Mouse (Mus musculus) heart, adult 2 months (tissue): ENCODE data around the gene Ankrd13a.
"Not testable (repeated sequence)": the region's sequence is repeated elsewhere in the genome, so short reads cannot be mapped to it uniquely, and the experiment has no call there.

ENCODE experiments used
- CTCF ChIP-seq: fragments of 200-600 bp; IDR thresholded peaks from 2 replicates; pipeline ENCODE4 v1.8.1; 2022; ENCODE audit warnings: antibody characterized with exemption, mild to moderate bottlenecking, moderate library complexity
- EP300 ChIP-seq: fragments of 200-500 bp; IDR thresholded peaks from 2 replicates; pipeline ENCODE4 v1.6.1; 2011; ENCODE audit warnings: low read depth, low read length, control low read depth; ENCODE audit not compliant: insufficient read depth
- POLR2A ChIP-seq: fragments of 200-500 bp; IDR thresholded peaks from 2 replicates; pipeline ENCODE4 v1.6.1; 2011; ENCODE audit warnings: mild to moderate bottlenecking, low read depth, low read length, control low read depth; ENCODE audit not compliant: insufficient read depth

GRCm38 (mm10) chr5:114853364-114853763 is 78.9 kb downstream of the Ankrd13a start, which contains the start of gene 4930519G04Rik:
- not testable (repeated sequence) for TF ChIP-seq CTCF, POLR2A, EP300
